Mouse (Mus musculus) heart, adult 9 months (tissue): ENCODE results near the gene Ctnnd2.
A peak's percentile ranks its signal among the peaks of the same experiment; 100 is the strongest.

Experiments used
- DNase-seq, 2 experiments: peaks; one replicate each; pipeline ENCODE4 v3.0.0; 2022; ENCODE audit warnings: low spot score in 2 of 2

The Ctnnd2 gene

GRCm38 (mm10) chr15:30386489-30386888, 214.1 kb downstream of the Ctnnd2 start:
- no peak for DNase-seq

GRCm38 (mm10) chr15:30387244-30387643, 214.9 kb downstream of the Ctnnd2 start:
- DNase-seq: no peak

- no peak for DNase-seq
These were observed 228.7 kb downstream of the Ctnnd2 start for GRCm38 (mm10) chr15:30401111-30401510.

GRCm38 (mm10) chr15:30406254-30406653, 233.9 kb downstream of the Ctnnd2 start:
- DNase-seq: no peak

GRCm38 (mm10) chr15:30423146-30423545, 250.8 kb downstream of the Ctnnd2 start:
- DNase-seq: no peak

GRCm38 (mm10) chr15:30424290-30424689, 251.9 kb downstream of the Ctnnd2 start:
- DNase-seq: no peak

GRCm38 (mm10) chr15:30427342-30427741, 254.9 kb downstream of the Ctnnd2 start:
- no peak for DNase-seq

GRCm38 (mm10) chr15:30439045-30439444, 266.7 kb downstream of the Ctnnd2 start:
- no peak for DNase-seq

GRCm38 (mm10) chr15:30450765-30451164, 278.4 kb downstream of the Ctnnd2 start:
- DNase-seq: no peak

GRCm38 (mm10) chr15:30451921-30452320, 279.5 kb downstream of the Ctnnd2 start:
- DNase-seq: no peak

GRCm38 (mm10) chr15:30457541-30458250, 285.3 kb downstream of the Ctnnd2 start:
- no peak for DNase-seq

GRCm38 (mm10) chr15:30458671-30459070, 286.3 kb downstream of the Ctnnd2 start:
- DNase-seq: no peak

GRCm38 (mm10) chr15:30460341-30461125, 288.1 kb downstream of the Ctnnd2 start:
- DNase-seq: no peak

- no peak for DNase-seq
These were observed 290.5 kb downstream of the Ctnnd2 start for GRCm38 (mm10) chr15:30462804-30463423.

GRCm38 (mm10) chr15:30463471-30464047, 291.2 kb downstream of the Ctnnd2 start:
- DNase-seq: no peak

GRCm38 (mm10) chr15:30466950-30467543, 294.7 kb downstream of the Ctnnd2 start:
- DNase-seq: no peak

GRCm38 (mm10) chr15:30468773-30469172, 296.4 kb downstream of the Ctnnd2 start:
- DNase-seq: peak in 1 of 2 experiments; percentile 10

- DNase-seq: no peak
These were observed 299.0 kb downstream of the Ctnnd2 start for GRCm38 (mm10) chr15:30471280-30471966.

GRCm38 (mm10) chr15:30480676-30481075, 308.3 kb downstream of the Ctnnd2 start:
- DNase-seq: no peak

- no peak for DNase-seq
These were observed 334.1 kb downstream of the Ctnnd2 start for GRCm38 (mm10) chr15:30506476-30506875.

- DNase-seq: no peak
These were observed 340.1 kb downstream of the Ctnnd2 start for GRCm38 (mm10) chr15:30512467-30512866.
